Mouse (Mus musculus) ES-E14 (cell line): ENCODE measurements at regions not wholly inside any gene's neighbourhood (a gene's known extent, or its start where the extent isn't known, plus 50 kb on each side); places are given as distances from the start of the nearest gene placed in this dataset.

Experiments
- CHD2 ChIP-seq: IDR thresholded peaks from 2 replicates; pipeline ENCODE4 v1.6.1; 2014; ENCODE audit warnings: mild to moderate bottlenecking, low read depth, low read length, inconsistent platforms
- MAFK ChIP-seq: IDR thresholded peaks from 2 replicates; pipeline ENCODE4 v1.6.1; 2014; ENCODE audit warnings: mild to moderate bottlenecking, low read depth, low read length, inconsistent platforms; ENCODE audit not compliant: insufficient read depth

DNA sequence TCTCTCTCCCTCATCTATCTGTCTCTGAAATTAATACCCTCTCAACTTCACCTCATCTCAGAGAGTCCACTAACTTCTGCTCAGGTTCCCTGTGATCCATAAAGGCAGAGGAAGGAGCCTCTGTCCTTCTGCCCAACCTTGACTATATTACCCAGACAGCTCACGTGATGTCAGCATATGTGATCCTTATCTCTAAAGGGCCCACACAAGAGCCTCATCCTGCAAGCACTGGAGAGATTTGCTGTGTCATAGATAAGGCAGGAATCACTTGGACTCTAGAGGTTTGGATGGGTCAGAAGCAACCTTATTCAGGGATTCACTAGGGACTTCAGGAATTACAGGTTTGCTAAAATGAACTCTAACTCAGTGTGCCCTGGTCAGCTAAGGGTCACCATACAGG lies 315.3 kb upstream of the Kdm8 start:
- no peak for TF ChIP-seq MAFK
- no peak for TF ChIP-seq CHD2
